Mouse (Mus musculus) left cerebral cortex, postnatal 10 days (tissue): Measurements from ENCODE around the gene Tspan1. TPM values are rescaled to one million over a fixed set of nuclear protein-coding genes. Genes with fewer than 3 reads are reported as not detected.

Source experiments
- DNase-seq, 2 experiments: peaks; one replicate each; pipeline ENCODE4 v3.0.0; 2021 to 2022; ENCODE audit warnings: low spot score in 2 of 2, mixed read lengths in 1 of 2; ENCODE audit errors: extremely low spot score in 1 of 2
- intact Hi-C: fragments of 180-260 bp; cut with DNase I; formaldehyde crosslinking; loops from one replicate; pipeline ENCODE4 v1.15.1; 2025
- total RNA-seq, 2 experiments: library from RNA; stranded (reverse); gene quantifications; 2 replicates each; pipeline ENCODE4 v1.2.3; 2021

The Tspan1 gene
- total RNA-seq, result under 1 TPM; 0.60 to 0.73 TPM

GRCm38 (mm10) chr4:116167404-116167803 is at the start of gene Tspan1:
Tspan1 (minus strand) TSS chr4:116167601.
- intact Hi-C loops, result loop anchor here (10.0 kb wide), 1 partner anchor 137 kb away; no protein-coding TSS in a partner anchor
- DNase-seq, result no peak

GRCm38 (mm10) chr4:116217046-116217445 is 49.6 kb upstream of the Tspan1 start:
- intact Hi-C loops, result no loop called here
- peak in 1 of 2 experiments; percentile 16 for DNase-seq

- DNase-seq, result no peak
- intact Hi-C loops, result no loop called here
Observed at GRCm38 (mm10) chr4:116215895-116216605, 48.6 kb upstream of the Tspan1 start.

DNA sequence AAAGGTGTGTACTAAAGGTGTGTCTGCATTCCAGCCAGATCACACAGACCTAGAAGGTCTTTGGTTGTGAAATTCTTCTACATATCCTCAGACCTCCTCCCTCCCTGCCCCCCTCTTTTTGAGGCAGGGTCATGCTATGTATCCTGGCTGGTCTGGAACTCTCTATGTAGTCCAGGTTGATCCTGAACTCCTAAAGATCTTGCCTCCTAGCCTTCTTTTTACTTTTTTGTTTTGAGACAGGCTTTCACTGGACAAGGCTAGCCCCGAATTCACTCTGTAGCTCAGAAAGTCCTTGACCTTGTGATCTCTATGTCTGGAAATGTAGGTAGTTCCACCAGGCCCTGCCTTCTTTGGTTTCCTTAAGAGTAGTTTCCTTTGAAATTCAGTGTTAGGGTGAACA is 41.5 kb upstream of the Tspan1 start:
- no peak for DNase-seq
- intact Hi-C loops, result no loop called here

DNA sequence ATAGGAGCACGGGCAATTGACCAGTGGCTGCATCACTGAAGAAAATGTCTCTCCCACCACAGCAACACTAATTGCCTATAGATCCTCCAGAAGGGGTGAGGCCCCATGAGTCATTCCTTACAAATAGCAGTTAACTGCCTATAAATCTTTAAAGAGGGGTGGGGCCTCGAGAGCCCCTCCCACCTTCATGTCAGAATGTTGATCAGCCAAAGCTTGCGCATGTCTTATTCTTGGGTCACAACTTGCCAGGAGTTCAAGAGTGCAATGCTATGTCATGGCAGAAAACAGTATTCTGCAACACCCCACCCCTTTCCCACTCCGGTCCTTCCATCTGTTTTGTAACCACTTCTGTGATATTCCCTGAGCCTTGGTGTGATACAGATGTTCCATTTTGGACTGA is 39.1 kb upstream of the Tspan1 start:
- intact Hi-C loops, result no loop called here

DNA sequence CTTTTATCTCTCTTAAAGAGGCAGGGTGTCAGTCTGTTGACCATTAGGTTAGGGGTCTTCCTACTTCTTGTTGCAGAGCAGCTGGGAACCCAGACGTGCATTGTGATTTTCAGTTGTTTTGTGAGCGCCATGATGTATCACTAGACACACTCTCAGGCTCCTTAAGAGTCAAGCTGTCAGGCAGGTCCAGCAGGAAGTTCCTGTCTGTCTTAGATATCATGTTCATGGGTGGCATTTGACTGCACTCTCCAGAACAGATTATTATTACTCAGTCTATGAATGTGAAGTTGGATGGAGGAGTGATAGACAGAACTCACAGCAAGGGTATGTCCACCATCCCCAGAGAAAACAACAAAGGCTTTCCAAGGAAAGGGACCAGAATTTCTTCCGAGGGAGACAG is 37.0 kb upstream of the Tspan1 start:
- intact Hi-C loops, result no loop called here
- no peak for DNase-seq

More for the DNA sequence above, 39.1 kb upstream of the Tspan1 start:
- no peak for DNase-seq

- no peak for DNase-seq
- intact Hi-C loops, result no loop called here
Observed at GRCm38 (mm10) chr4:116198422-116198821, 31.0 kb upstream of the Tspan1 start.

GRCm38 (mm10) chr4:116193583-116194383 is 26.4 kb upstream of the Tspan1 start:
- intact Hi-C loops, result no loop called here
- DNase-seq, result no peak

DNA sequence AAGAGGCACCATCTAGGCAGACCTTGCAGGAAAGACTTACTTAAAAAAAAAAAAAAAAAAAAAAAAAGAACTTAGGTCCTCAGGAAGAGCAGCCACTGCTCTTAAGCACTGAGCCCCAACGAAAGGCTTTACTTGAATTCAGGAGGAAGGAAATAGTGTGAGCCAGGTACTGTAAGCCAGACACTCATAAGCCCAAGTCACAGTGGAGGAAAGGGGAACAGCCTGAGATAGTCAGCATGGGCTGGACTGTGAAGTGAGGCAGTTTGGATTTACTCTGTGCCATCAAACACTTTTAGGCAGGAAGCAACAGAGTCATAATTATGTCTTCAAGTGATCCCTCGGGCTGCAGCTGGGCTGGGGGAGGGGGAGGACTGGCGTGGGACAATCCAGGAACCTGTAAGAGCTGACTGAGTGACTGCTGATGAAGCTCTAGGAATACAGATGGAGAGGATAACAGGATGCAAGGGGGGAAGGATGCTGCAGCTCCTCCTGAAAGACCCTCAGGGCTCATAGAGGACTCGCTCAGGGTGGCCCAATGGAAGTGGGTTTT is 25.0 kb upstream of the Tspan1 start:
- DNase-seq, result peak in 1 of 2 experiments; percentile 76
- intact Hi-C loops, result no loop called here

DNA sequence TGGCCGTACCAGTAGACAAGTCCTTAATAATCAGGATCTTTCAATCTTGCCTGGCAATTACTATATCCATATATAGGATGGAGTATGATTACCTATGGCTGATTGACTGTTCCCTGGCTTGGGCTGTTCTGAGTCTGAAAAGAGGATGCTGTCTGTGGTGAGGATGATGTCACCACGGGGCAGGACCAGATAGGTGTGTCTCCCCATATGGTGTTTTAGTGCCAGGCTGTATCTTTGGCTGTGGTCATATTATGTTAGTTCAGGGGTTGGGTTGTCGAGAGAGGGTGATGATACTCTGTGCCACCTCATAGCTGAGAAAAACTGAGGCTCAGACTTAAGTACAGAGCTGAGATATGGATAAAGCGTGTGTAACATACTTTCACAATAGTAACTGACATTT is 17.7 kb upstream of the Tspan1 start:
- intact Hi-C loops, result no loop called here

DNA sequence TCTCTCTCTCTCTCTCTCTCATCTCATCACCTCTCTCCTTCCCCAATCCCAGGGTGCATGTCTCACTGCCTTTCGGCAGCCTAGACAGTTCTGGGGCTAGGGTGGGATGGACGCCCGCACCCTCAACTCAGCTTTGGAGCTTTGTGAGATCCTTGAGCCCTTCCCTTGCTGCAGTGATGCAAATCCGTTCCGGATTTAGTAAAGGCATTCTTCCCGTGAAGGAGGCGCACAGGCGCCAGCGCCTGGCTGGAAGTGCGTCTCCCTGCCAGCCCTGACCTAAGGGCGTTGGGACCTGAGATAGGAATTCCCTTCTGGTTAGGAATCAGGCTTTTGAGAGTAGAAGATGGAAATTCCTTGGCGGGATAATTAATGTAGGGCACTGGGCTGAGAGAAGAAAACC is 15.3 kb upstream of the Tspan1 start:
- peak in 1 of 2 experiments; percentile 55 for DNase-seq

More for the DNA sequence above, 17.7 kb upstream of the Tspan1 start:
- no peak for DNase-seq

DNA sequence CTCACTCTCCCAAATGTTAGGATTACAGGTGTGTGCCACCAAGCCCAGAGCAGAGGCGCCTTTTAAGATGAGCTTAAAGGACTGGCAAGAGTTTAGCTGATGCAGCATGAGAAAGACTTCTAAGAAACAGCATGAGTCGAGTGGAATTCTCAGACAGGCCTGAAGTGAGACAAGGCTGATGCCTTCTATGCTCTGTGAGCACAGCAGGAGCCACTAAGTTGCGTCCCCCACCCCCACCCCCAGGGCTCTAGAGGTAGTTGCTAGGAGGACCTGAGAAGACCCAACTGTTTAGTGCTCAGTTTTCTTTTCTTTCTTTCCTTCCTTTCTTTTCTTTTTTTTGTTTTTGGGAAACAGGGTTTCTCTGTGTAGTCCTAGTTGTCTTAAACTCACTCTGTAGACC is 14.7 kb upstream of the Tspan1 start:
- intact Hi-C loops, result no loop called here
- no peak for DNase-seq

More for the DNA sequence above, 15.3 kb upstream of the Tspan1 start:
- intact Hi-C loops, result no loop called here

- peak in 1 of 2 experiments; percentile 86 for DNase-seq
- intact Hi-C loops, result loop anchor here (5.0 to 10.0 kb wide), 2 partner anchors 45 to 228 kb away; partner anchors contain the start of gene Pik3r3
Observed at GRCm38 (mm10) chr4:116177140-116177539, 9.7 kb upstream of the Tspan1 start.

- intact Hi-C loops, result loop anchor here (5.0 to 10.0 kb wide), 2 partner anchors 46 to 228 kb away; partner anchors contain the start of gene Pik3r3
- DNase-seq, result peak; percentile 76 to 89
Observed at GRCm38 (mm10) chr4:116176543-116176988, 9.2 kb upstream of the Tspan1 start.

GRCm38 (mm10) chr4:116175711-116176542 is 8.5 kb upstream of the Tspan1 start:
- peak in 1 of 2 experiments; percentile 59 for DNase-seq
- intact Hi-C loops, result loop anchor here (5.0 to 10.0 kb wide), 2 partner anchors 46 to 229 kb away; partner anchors contain the start of gene Pik3r3

- intact Hi-C loops, result loop anchor here (5.0 to 10.0 kb wide), 2 partner anchors 47 to 230 kb away; partner anchors contain the start of gene Pik3r3
- no peak for DNase-seq
Observed at GRCm38 (mm10) chr4:116175136-116175535, 7.7 kb upstream of the Tspan1 start.

DNA sequence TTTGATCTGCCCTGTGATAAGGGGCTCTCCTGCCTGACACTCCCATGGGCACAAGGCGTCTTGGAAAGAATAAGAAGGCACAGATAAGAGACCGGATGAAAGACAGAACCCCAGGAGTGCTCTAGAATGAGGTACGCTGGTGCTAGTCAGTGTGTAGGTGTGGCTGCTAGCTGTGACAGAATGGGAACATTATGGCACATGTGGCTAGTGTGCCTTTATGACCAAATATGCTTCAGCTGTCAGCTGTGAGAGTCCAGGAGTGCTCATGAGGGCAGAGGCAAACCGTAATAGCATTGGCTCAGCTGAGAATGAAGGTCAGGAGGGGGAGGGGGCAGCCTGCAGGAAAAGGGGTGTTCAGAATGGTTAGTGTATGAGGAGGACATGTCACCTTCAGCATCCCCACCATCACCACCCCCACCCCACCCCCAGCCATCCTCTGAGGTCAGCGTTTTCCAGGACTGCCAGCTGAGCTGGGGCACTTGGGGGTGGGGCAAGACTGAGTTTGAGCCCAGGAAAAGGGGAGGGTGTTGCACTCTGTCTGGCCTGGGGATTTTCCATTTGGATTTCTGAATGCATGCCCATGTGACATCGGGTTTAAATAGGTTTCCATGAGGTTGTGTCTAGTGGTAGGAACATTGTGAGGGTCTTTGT is 7.2 kb upstream of the Tspan1 start:
- DNase-seq, result no peak

DNA sequence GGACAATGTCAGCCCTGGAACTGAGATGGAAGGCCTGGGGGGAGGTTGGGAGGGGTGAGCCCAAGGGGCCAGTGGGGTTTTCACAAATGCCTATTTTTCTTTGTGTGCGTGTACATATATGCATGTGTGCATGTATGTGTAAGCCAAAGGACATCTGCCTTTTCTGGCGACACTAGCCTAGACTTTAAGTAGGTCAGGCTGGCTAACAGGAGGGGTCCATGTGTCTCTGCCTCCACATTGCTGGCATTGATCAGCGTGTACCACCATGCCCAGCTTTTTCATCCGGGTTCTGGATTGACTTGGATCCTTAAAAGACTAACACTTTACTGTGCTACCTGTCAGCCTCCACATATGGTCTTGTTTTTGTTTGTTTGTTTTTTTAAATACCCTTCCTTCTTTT is 6.4 kb upstream of the Tspan1 start:
- intact Hi-C loops, result loop anchor here (10.0 kb wide), 1 partner anchor 231 kb away; no protein-coding TSS in a partner anchor
- no peak for DNase-seq

More for the DNA sequence above, 7.2 kb upstream of the Tspan1 start:
- intact Hi-C loops, result loop anchor here (5.0 to 10.0 kb wide), 2 partner anchors 48 to 230 kb away; partner anchors contain the start of gene Pik3r3
